Mouse (Mus musculus) MN1 (cell line): ENCODE measurements around the gene Rad23a.

Experiments
- DNase-seq: peaks from one replicate; pipeline ENCODE4 v3.0.0-alpha.2; 2016; ENCODE audit warnings: low spot score

The Rad23a gene

GRCm38 (mm10) chr8:84813059-84813458, 27.4 kb downstream of the Rad23a start:
- DNase-seq: peak; percentile 86

GRCm38 (mm10) chr8:84811303-84811702, 29.2 kb downstream of the Rad23a start:
- DNase-seq: no peak

GRCm38 (mm10) chr8:84810896-84811295, 29.6 kb downstream of the Rad23a start:
- DNase-seq: peak; percentile 94

GRCm38 (mm10) chr8:84809941-84810280, 30.6 kb downstream of the Rad23a start:
- DNase-seq: no peak

GRCm38 (mm10) chr8:84809109-84809940, 31.1 kb downstream of the Rad23a start:
- DNase-seq: no peak

- no peak for DNase-seq
These were observed 34.4 kb downstream of the Rad23a start for GRCm38 (mm10) chr8:84806031-84806430.

- peak; percentile 81 for DNase-seq
These were observed 40.2 kb downstream of the Rad23a start, which contains the start of gene Nfix for GRCm38 (mm10) chr8:84799999-84800831. Gene Nfix, minus strand, starts transcription at chr8:84800344.

- peak; percentile 80 for DNase-seq
These were observed 41.1 kb downstream of the Rad23a start for GRCm38 (mm10) chr8:84799136-84799931.

GRCm38 (mm10) chr8:84798446-84799135, 41.9 kb downstream of the Rad23a start:
- DNase-seq: no peak

- DNase-seq: no peak
These were observed 42.5 kb downstream of the Rad23a start for GRCm38 (mm10) chr8:84797971-84798370.

GRCm38 (mm10) chr8:84797256-84797797, 43.1 kb downstream of the Rad23a start:
- DNase-seq: no peak

- no peak for DNase-seq
These were observed 46.0 kb downstream of the Rad23a start for GRCm38 (mm10) chr8:84794486-84794885.

GRCm38 (mm10) chr8:84793791-84794485, 46.5 kb downstream of the Rad23a start:
- no peak for DNase-seq

GRCm38 (mm10) chr8:84793134-84793533, 47.3 kb downstream of the Rad23a start:
- DNase-seq: no peak

GRCm38 (mm10) chr8:84792429-84792947, 48.0 kb downstream of the Rad23a start:
- no peak for DNase-seq

- DNase-seq: no peak
These were observed 49.9 kb downstream of the Rad23a start for GRCm38 (mm10) chr8:84790537-84790936.

- no peak for DNase-seq
These were observed 50.5 kb downstream of the Rad23a start for GRCm38 (mm10) chr8:84789855-84790486.

- DNase-seq: no peak
These were observed 51.1 kb downstream of the Rad23a start for GRCm38 (mm10) chr8:84789345-84789744.

- DNase-seq: no peak
These were observed 51.6 kb downstream of the Rad23a start for GRCm38 (mm10) chr8:84788896-84789295.
